Mouse (Mus musculus) gastrocnemius, postnatal 10 days (tissue): Measurements from ENCODE around the gene Flot1. TPM values are rescaled to one million over a fixed set of nuclear protein-coding genes. Genes with fewer than 3 reads are reported as not detected.
"Not testable (repeated sequence)": the region's sequence is repeated elsewhere in the genome, so short reads cannot be mapped to it uniquely, and the experiment has no call there.

Experiments used
- DNase-seq: peaks from one replicate; pipeline ENCODE4 v3.0.0; 2021; ENCODE audit warnings: mixed read lengths
- total RNA-seq, 2 experiments: library from RNA; stranded (reverse); gene quantifications; 2 replicates each; pipeline ENCODE4 v1.2.3; 2021

Flot1 gene
- total RNA-seq, 2 experiments from 2014 or later, result 38.8 to 41.3 TPM

GRCm38 (mm10) chr17:35836178-35836965, 13.3 kb downstream of the Flot1 start:
- peak; percentile 83 for DNase-seq

GRCm38 (mm10) chr17:35836991-35837422, 14.0 kb downstream of the Flot1 start:
- peak; percentile 83 for DNase-seq

- DNase-seq, result peak; percentile 53
These were observed 14.5 kb downstream of the Flot1 start for GRCm38 (mm10) chr17:35837487-35837886.

GRCm38 (mm10) chr17:35838122-35838544, 15.1 kb downstream of the Flot1 start, which contains the start of gene Tubb5:
Gene Tubb5, minus strand, starts transcription at chr17:35838306.
- DNase-seq, result peak; percentile 94

GRCm38 (mm10) chr17:35838570-35838969, 15.5 kb downstream of the Flot1 start:
- no peak for DNase-seq

- DNase-seq, result not testable (repeated sequence)
These were observed 16.0 kb downstream of the Flot1 start for GRCm38 (mm10) chr17:35839002-35839401.

GRCm38 (mm10) chr17:35840561-35840960, 17.5 kb downstream of the Flot1 start:
- DNase-seq, result no peak

- DNase-seq, result peak; percentile 96
These were observed 18.3 kb downstream of the Flot1 start, which contains the start of gene Mdc1 for GRCm38 (mm10) chr17:35841076-35841950. Gene Mdc1, plus strand, starts transcription at chr17:35841515.

- DNase-seq, result no peak
These were observed 19.0 kb downstream of the Flot1 start for GRCm38 (mm10) chr17:35842006-35842405.

GRCm38 (mm10) chr17:35843514-35843913, 20.5 kb downstream of the Flot1 start:
- no peak for DNase-seq

- DNase-seq, result no peak
These were observed 25.1 kb downstream of the Flot1 start for GRCm38 (mm10) chr17:35848112-35848511.

GRCm38 (mm10) chr17:35850974-35851373, 27.9 kb downstream of the Flot1 start:
- DNase-seq, result no peak

GRCm38 (mm10) chr17:35859371-35859770, 36.3 kb downstream of the Flot1 start:
- no peak for DNase-seq

- no peak for DNase-seq
These were observed 36.8 kb downstream of the Flot1 start for GRCm38 (mm10) chr17:35859835-35860234.

- no peak for DNase-seq
These were observed 37.8 kb downstream of the Flot1 start for GRCm38 (mm10) chr17:35860831-35861197.

- DNase-seq, result peak; percentile 87
These were observed 38.3 kb downstream of the Flot1 start, which contains the start of gene Nrm for GRCm38 (mm10) chr17:35861198-35861857. Gene Nrm, plus strand, starts transcription at chr17:35861318.

- DNase-seq, result no peak
These were observed 41.9 kb downstream of the Flot1 start for GRCm38 (mm10) chr17:35864832-35865353.

- DNase-seq, result peak; percentile 81
These were observed 42.7 kb downstream of the Flot1 start, which contains the start of gene Ppp1r18 for GRCm38 (mm10) chr17:35865481-35866280. Gene Ppp1r18, plus strand, starts transcription at chr17:35865593.

- peak; percentile 75 for DNase-seq
These were observed 43.3 kb downstream of the Flot1 start for GRCm38 (mm10) chr17:35866281-35866831.
